Mouse (Mus musculus): ENCODE data around the gene Trp53i13. TPM values are rescaled to one million over a fixed set of nuclear protein-coding genes. Genes with fewer than 3 reads are reported as not detected.

Trp53i13 gene
- 22.4 TPM for polyA plus RNA-seq (2017; shearing (Covaris generic))

DNA sequence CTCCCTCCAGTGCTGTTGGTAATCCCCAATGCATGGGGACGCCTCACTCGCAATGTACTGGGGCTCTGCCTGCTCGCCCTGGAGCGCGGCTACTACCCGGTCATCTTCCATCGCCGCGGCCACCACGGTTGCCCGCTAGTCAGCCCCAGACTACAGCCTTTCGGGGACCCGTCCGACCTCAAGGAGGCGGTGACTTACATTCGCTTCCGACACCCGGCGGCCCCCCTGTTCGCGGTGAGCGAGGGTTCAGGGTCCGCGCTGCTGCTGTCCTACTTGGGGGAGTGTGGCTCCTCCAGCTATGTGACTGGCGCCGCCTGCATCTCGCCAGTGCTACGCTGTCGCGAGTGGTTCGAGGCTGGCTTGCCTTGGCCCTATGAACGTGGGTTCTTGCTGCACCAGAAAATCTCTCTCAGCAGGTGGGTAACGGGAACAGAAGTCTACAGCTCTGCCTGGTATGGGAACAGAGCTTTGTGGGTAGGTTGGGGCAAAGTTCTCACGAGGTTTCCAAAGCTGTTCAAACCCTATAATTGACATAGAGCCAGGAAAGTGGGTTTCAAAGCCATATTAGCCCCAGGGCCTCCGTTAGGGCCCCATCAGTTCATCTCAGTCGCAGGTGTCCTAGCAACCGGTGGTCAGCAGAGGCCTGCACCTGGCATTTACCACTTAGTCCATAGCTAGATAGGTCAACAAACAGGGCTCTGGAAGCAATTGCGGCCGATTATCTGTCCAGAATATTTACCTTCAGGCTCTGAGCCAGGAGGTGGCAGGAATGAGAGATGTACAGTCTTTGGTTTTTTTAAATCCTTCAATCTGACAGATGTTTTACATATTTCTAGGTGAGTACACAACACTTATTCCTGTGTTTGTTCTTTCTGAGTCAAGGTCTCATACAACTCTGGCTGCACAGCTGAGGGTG is at the start of gene Trp53i13:
Gene Trp53i13, minus strand, starts transcription at position 344 of the 916 bp plus-strand sequence.

DNA sequence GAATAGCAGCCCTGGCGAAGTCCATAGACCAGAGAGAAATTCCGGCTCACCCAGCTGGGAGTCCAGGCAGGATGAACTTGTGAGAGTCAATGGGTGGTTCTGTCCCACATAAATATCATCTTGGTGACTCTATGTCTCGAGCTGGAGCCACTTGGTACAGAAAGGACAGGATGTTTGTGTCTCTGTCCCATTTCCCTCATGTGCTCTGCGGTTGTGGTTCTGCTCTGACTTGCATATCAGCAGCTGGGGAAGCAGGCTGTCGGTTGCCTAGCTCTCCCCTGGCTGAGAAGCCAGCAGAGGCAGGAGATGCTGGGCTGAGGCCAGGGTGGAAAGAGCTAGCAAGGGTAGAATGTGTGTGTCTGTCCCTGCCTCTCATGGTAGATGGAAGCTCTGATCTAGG is 3.3 kb upstream of the Trp53i13 start, which contains the start of gene Gm10392:
Gene Gm10392, minus strand, starts transcription at position 156 of the 400 bp plus-strand sequence.

GRCm38 (mm10) chr11:77514832-77515636 is 746 bp downstream of the Trp53i13 start, which contains the start of gene Abhd15:
TSS of gene Abhd15 (plus strand) at chr11:77515121.

GRCm38 (mm10) chr11:77493512-77494343 is 22.1 kb downstream of the Trp53i13 start, which contains the start of gene Git1:
TSS of gene Git1 (plus strand) at chr11:77493562.

GRCm38 (mm10) chr11:77489591-77490235 is 26.1 kb downstream of the Trp53i13 start, which contains the start of gene Ankrd13b:
TSS of gene Ankrd13b (minus strand) at chr11:77489678.

DNA sequence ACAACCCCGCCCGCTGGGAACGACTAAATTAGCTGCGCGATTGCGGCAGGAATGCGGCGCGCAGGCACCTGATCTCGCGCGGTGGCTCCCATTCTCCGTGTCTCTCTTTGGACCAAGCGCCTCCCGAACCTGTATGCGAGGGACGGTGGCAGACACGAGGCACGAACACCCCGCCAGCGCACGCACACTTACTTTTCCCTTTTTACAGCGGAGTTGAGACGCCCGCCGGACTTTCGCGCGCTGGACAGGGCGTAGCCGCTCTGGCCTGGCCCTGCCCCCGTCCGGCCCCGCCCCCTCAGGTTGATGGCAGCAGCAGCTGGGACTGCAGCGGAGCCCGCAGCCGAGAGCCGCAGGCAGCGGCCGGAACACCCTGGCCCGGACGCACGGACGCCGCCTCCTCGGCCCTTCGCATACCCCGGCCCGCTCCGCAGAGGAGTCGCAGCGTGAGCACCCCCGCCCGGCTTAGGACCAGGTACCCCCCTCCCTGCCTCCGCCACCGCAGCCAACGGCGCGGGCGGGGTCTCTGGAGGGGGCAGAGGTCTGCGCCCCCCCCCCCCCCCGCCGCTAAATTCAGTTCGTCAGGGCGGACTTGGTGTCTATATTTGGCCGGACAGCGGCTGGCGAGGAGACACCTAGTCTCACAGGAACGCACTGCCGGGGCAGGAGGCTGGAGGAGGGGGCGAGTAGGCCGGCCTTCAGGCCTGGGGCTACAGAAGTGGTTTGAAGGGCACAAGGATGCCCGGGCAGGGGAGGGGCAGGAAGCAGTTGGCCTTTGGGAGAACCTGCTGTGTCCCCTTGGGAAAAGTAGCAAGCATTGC is 53.3 kb downstream of the Trp53i13 start, which contains the start of gene Coro6:
Gene Coro6, plus strand, starts transcription at position 129 of the 818 bp plus-strand sequence.

Other genes with a start within 250 kb of the Trp53i13 start
- gene Coro6, start 53.6 kb downstream of the Trp53i13 start, polyA plus RNA-seq (2017; shearing (Covaris generic)) = not detected
- gene Ankrd13b, start 26.3 kb downstream of the Trp53i13 start, polyA plus RNA-seq (2017; shearing (Covaris generic)) = 3.4 TPM
- gene Git1, start 22.4 kb downstream of the Trp53i13 start, polyA plus RNA-seq (2017; shearing (Covaris generic)) = 35.2 TPM
- 3.3 TPM for gene Abhd15, start 859 bp downstream of the Trp53i13 start, polyA plus RNA-seq (2017; shearing (Covaris generic))
- 0.60 TPM for gene Gm10392, start 3.2 kb upstream of the Trp53i13 start, polyA plus RNA-seq (2017; shearing (Covaris generic))
- gene Taok1, start 91.8 kb upstream of the Trp53i13 start, polyA plus RNA-seq (2017; shearing (Covaris generic)) = 10.0 TPM
- gene Nufip2, start 170.2 kb upstream of the Trp53i13 start, polyA plus RNA-seq (2017; shearing (Covaris generic)) = 109 TPM
- not detected for gene Cryba1, start 209.3 kb upstream of the Trp53i13 start, polyA plus RNA-seq (2017; shearing (Covaris generic))
- gene Myo18a, start 247.3 kb upstream of the Trp53i13 start, polyA plus RNA-seq (2017; shearing (Covaris generic)) = 32.0 TPM